Mouse (Mus musculus): Measurements from ENCODE around the gene 1700056E22Rik. TPM values are rescaled to one million over a fixed set of nuclear protein-coding genes. Genes with fewer than 3 reads are reported as not detected.

Gene 1700056E22Rik
- polyA plus RNA-seq, 1 experiment from 2014 or later: 1.1 TPM

GRCm38 (mm10) chr1:184061901-184062300 is 27.8 kb upstream of the 1700056E22Rik start:
- Histone ChIP-seq H3K4me3 (no peak overlapping the region), H3K27me3 (no peaks in the 10 kb centered on the region), H3K9ac (no peak overlapping the region), H3K4me2 (no peak overlapping the region), H3K9me3 (no peaks in the 10 kb centered on the region), H3K4me1 (peaks cover 49% of the 10 kb centered on the region), H3K27ac (peak overlapping the region; percentile 90), H3K36me3 (no peaks in the 10 kb centered on the region)
- WGBS: 64% methylated on average over 1 of the region's 1 CpGs
- ATAC-seq (ENCODE audit: borderline replicate concordance, extremely low read depth, low FRiP score, low TSS enrichment): no peak

- Histone ChIP-seq H3K9me3 (no peaks in the 10 kb centered on the region), H3K4me2 (no peak overlapping the region), H3K4me3 (no peak overlapping the region), H3K9ac (no peak overlapping the region), H3K4me1 (peaks cover 46% of the 10 kb centered on the region), H3K27ac (peak overlapping the region; percentile 90), H3K36me3 (no peaks in the 10 kb centered on the region), H3K27me3 (no peaks in the 10 kb centered on the region)
- 17% methylated on average over 4 of the region's 4 CpGs for WGBS
- peak; percentile 89 for ATAC-seq (ENCODE audit: borderline replicate concordance, extremely low read depth, low FRiP score, low TSS enrichment)
Observed at GRCm38 (mm10) chr1:184060828-184061734, 27.0 kb upstream of the 1700056E22Rik start.

- Histone ChIP-seq H3K4me1 (peaks cover 44% of the 10 kb centered on the region), H3K27me3 (no peaks in the 10 kb centered on the region), H3K4me3 (no peak overlapping the region), H3K27ac (peak overlapping the region; percentile 90), H3K9me3 (no peaks in the 10 kb centered on the region), H3K36me3 (no peaks in the 10 kb centered on the region), H3K9ac (no peak overlapping the region), H3K4me2 (no peak overlapping the region)
- peak; percentile 87 for ATAC-seq (ENCODE audit: borderline replicate concordance, extremely low read depth, low FRiP score, low TSS enrichment)
- WGBS: 20% methylated on average over 9 of the region's 9 CpGs
Observed at GRCm38 (mm10) chr1:184060381-184060780, 26.3 kb upstream of the 1700056E22Rik start.

GRCm38 (mm10) chr1:184059814-184060213 is 25.7 kb upstream of the 1700056E22Rik start:
- Histone ChIP-seq H3K4me1 (peaks cover 44% of the 10 kb centered on the region), H3K36me3 (no peaks in the 10 kb centered on the region), H3K4me2 (no peak overlapping the region), H3K9me3 (no peaks in the 10 kb centered on the region), H3K9ac (no peak overlapping the region), H3K27me3 (no peaks in the 10 kb centered on the region), H3K27ac (peak overlapping the region; percentile 90; the same call in 1 of the 2 replicates), H3K4me3 (no peak overlapping the region)
- 61% methylated on average over 3 of the region's 3 CpGs for WGBS
- ATAC-seq (ENCODE audit: borderline replicate concordance, extremely low read depth, low FRiP score, low TSS enrichment): no peak

- Histone ChIP-seq H3K4me2 (no peak overlapping the region), H3K9ac (no peak overlapping the region), H3K27me3 (no peaks in the 10 kb centered on the region), H3K27ac (peak overlapping the region; percentile 26; the same call in 1 of the 2 replicates), H3K36me3 (no peaks in the 10 kb centered on the region), H3K4me1 (peaks cover 54% of the 10 kb centered on the region), H3K9me3 (no peaks in the 10 kb centered on the region), H3K4me3 (no peak overlapping the region)
- no peak for ATAC-seq (ENCODE audit: borderline replicate concordance, extremely low read depth, low FRiP score, low TSS enrichment)
- WGBS: 50% methylated on average over 8 of the region's 8 CpGs
Observed at GRCm38 (mm10) chr1:184058206-184058605, 24.1 kb upstream of the 1700056E22Rik start.

GRCm38 (mm10) chr1:184054176-184054575 is 20.1 kb upstream of the 1700056E22Rik start:
- Histone ChIP-seq H3K9me3 (no peaks in the 10 kb centered on the region), H3K4me2 (no peak overlapping the region), H3K4me1 (peaks cover 42% of the 10 kb centered on the region), H3K36me3 (no peaks in the 10 kb centered on the region), H3K27ac (no peak overlapping the region), H3K9ac (no peak overlapping the region), H3K4me3 (no peak overlapping the region), H3K27me3 (no peaks in the 10 kb centered on the region)
- no peak for ATAC-seq (ENCODE audit: borderline replicate concordance, extremely low read depth, low FRiP score, low TSS enrichment)
- 69% methylated on average over 2 of the region's 2 CpGs for WGBS

GRCm38 (mm10) chr1:184053711-184054110 is 19.6 kb upstream of the 1700056E22Rik start:
- no peak overlapping the region for H3K9ac ChIP-seq
- H3K4me1 ChIP-seq: peaks cover 38% of the 10 kb centered on the region
- no peaks in the 10 kb centered on the region for H3K27me3 ChIP-seq
- 65% methylated on average over 4 of the region's 4 CpGs for WGBS
- H3K4me2 ChIP-seq: no peak overlapping the region
- no peak overlapping the region for H3K27ac ChIP-seq
- H3K9me3 ChIP-seq: no peaks in the 10 kb centered on the region
- no peak for ATAC-seq (ENCODE audit: borderline replicate concordance, extremely low read depth, low FRiP score, low TSS enrichment)
- H3K4me3 ChIP-seq: no peak overlapping the region
- H3K36me3 ChIP-seq: no peaks in the 10 kb centered on the region

GRCm38 (mm10) chr1:184053141-184053540 is 19.0 kb upstream of the 1700056E22Rik start:
- Histone ChIP-seq H3K4me2 (no peak overlapping the region), H3K27ac (no peak overlapping the region), H3K9me3 (no peaks in the 10 kb centered on the region), H3K9ac (no peak overlapping the region), H3K36me3 (no peaks in the 10 kb centered on the region), H3K27me3 (no peaks in the 10 kb centered on the region), H3K4me3 (no peak overlapping the region), H3K4me1 (peaks cover 33% of the 10 kb centered on the region)
- 62% methylated on average over 4 of the region's 4 CpGs for WGBS
- ATAC-seq (ENCODE audit: borderline replicate concordance, extremely low read depth, low FRiP score, low TSS enrichment): no peak

- Histone ChIP-seq H3K27ac (no peak overlapping the region), H3K9ac (no peak overlapping the region), H3K27me3 (no peaks in the 10 kb centered on the region), H3K36me3 (no peaks in the 10 kb centered on the region), H3K4me3 (no peak overlapping the region), H3K9me3 (no peaks in the 10 kb centered on the region), H3K4me1 (peaks cover 27% of the 10 kb centered on the region), H3K4me2 (no peak overlapping the region)
- ATAC-seq (ENCODE audit: borderline replicate concordance, extremely low read depth, low FRiP score, low TSS enrichment): no peak
- 45% methylated on average over 4 of the region's 4 CpGs for WGBS
Observed at GRCm38 (mm10) chr1:184052331-184052730, 18.2 kb upstream of the 1700056E22Rik start.

GRCm38 (mm10) chr1:184051824-184052223 is 17.7 kb upstream of the 1700056E22Rik start:
- peaks cover 27% of the 10 kb centered on the region for H3K4me1 ChIP-seq
- H3K27ac ChIP-seq: no peak overlapping the region; the same call in 1 of the 2 replicates
- no peak overlapping the region for H3K4me2 ChIP-seq
- 0 out of 2 replicates have a peak, but pooled peaks have one; percentile 27 for ATAC-seq (ENCODE audit: borderline replicate concordance, extremely low read depth, low FRiP score, low TSS enrichment)
- no peaks in the 10 kb centered on the region for H3K36me3 ChIP-seq
- H3K9me3 ChIP-seq: no peaks in the 10 kb centered on the region
- no peak overlapping the region for H3K9ac ChIP-seq
- no peak overlapping the region for H3K4me3 ChIP-seq
- 9% methylated on average over 6 of the region's 6 CpGs for WGBS
- no peaks in the 10 kb centered on the region for H3K27me3 ChIP-seq

GRCm38 (mm10) chr1:184051286-184051685 is 17.2 kb upstream of the 1700056E22Rik start:
- H3K36me3 ChIP-seq: no peaks in the 10 kb centered on the region
- H3K4me1 ChIP-seq: peaks cover 27% of the 10 kb centered on the region
- WGBS: 43% methylated on average over 1 of the region's 1 CpGs
- no peak overlapping the region for H3K4me2 ChIP-seq
- no peak overlapping the region for H3K4me3 ChIP-seq
- ATAC-seq (ENCODE audit: borderline replicate concordance, extremely low read depth, low FRiP score, low TSS enrichment): no peak
- no peaks in the 10 kb centered on the region for H3K27me3 ChIP-seq
- H3K27ac ChIP-seq: no peak overlapping the region
- H3K9me3 ChIP-seq: no peaks in the 10 kb centered on the region
- no peak overlapping the region for H3K9ac ChIP-seq

- Histone ChIP-seq H3K9ac (no peak overlapping the region), H3K4me3 (no peak overlapping the region), H3K36me3 (no peaks in the 10 kb centered on the region), H3K4me2 (no peak overlapping the region), H3K9me3 (no peaks in the 10 kb centered on the region), H3K4me1 (peaks cover 21% of the 10 kb centered on the region), H3K27ac (no peak overlapping the region), H3K27me3 (no peaks in the 10 kb centered on the region)
- WGBS: 52% methylated on average over 10 of the region's 10 CpGs
- ATAC-seq (ENCODE audit: borderline replicate concordance, extremely low read depth, low FRiP score, low TSS enrichment): no peak
Observed at GRCm38 (mm10) chr1:184048675-184049418, 14.7 kb upstream of the 1700056E22Rik start.
